Mouse (Mus musculus) hindbrain, postnatal 0 days (tissue): ENCODE measurements around the gene Gm5426. TPM values are rescaled to one million over a fixed set of nuclear protein-coding genes. Genes with fewer than 3 reads are reported as not detected.

Source experiments
- ATAC-seq: fragments of 200-750 bp; cut with Nextera tagmentation; 2 replicates; pipeline ENCODE4 v1.8.0; 2017; ENCODE audit warnings: mild to moderate bottlenecking, moderate TSS enrichment, moderate library complexity
- DNase-seq: peaks from one replicate; pipeline ENCODE4 v3.0.0-alpha.2; 2015; ENCODE audit warnings: low spot score
- H3K27ac ChIP-seq: fragments of 300-500 bp; sonication (generic); 2 replicates; pipeline ENCODE4 v1.5.1; 2014; ENCODE audit warnings: mild to moderate bottlenecking
- H3K27me3 ChIP-seq: fragments of 300-500 bp; sonication (generic); 2 replicates; pipeline ENCODE4 v1.6.1; 2014; ENCODE audit warnings: low read length, mixed read lengths; ENCODE audit not compliant: insufficient read depth
- H3K36me3 ChIP-seq: fragments of 300-500 bp; sonication (generic); 2 replicates; pipeline ENCODE4 v1.6.1; 2014; ENCODE audit warnings: low read length, mixed read lengths; ENCODE audit not compliant: insufficient read depth
- H3K4me1 ChIP-seq: fragments of 300-500 bp; sonication (generic); 2 replicates; pipeline ENCODE4 v1.6.1; 2014; ENCODE audit warnings: antibody characterized with exemption, low read length, mixed read lengths; ENCODE audit not compliant: insufficient read depth
- H3K4me2 ChIP-seq: fragments of 300-500 bp; sonication (generic); 2 replicates; pipeline ENCODE4 v1.6.1; 2014; ENCODE audit warnings: low read depth, mild to moderate bottlenecking, low read length, moderate library complexity, mixed read lengths
- H3K4me3 ChIP-seq: fragments of 300-500 bp; sonication (generic); 2 replicates; pipeline ENCODE4 v1.5.1; 2014; ENCODE audit warnings: low read length
- H3K9ac ChIP-seq: fragments of 300-500 bp; sonication (generic); replicated peaks from 2 replicates; pipeline ENCODE4 v1.6.1; 2014; ENCODE audit warnings: mild to moderate bottlenecking, low read length, moderate library complexity, mixed read lengths
- H3K9me3 ChIP-seq: fragments of 300-500 bp; sonication (generic); 2 replicates; pipeline ENCODE4 v1.6.1; 2016; ENCODE audit warnings: low read length, mixed read lengths
- CTCF ChIP-seq: IDR thresholded peaks from 2 replicates; pipeline ENCODE4 v1.5.1; 2016; ENCODE audit warnings: antibody characterized with exemption, control low read depth, low read depth
- WGBS: fragments of 180-500 bp; shearing (Covaris S2); extraction: QIAGEN DNeasy Blood & Tissue Kit; methylation state at CpG from one replicate; pipeline ENCODE4 v1.1.7; 2014; 5-methylcytosine and 5-hydroxymethylcytosine counted together
- polyA plus RNA-seq: library from polyadenylated mRNA; unstranded; fragments of >200 nt; fragmentation: Nextera tagmentation; extraction: Ambion mirVana; gene quantifications from 2 replicates; pipeline ENCODE4 v1.2.1, GENCODE M21; 2015
- total RNA-seq: library from RNA; depleted of rRNA; stranded (reverse); fragments of >200 nt; gene quantifications from 2 replicates; pipeline ENCODE4 v1.2.3, GENCODE M21; 2014

Gene Gm5426
- total and polyA plus RNA-seq, 2 experiments from 2014 or later = not detected

- DNase-seq = no peak
- no peak overlapping the region for H3K9ac ChIP-seq
- 0 out of 2 replicates have a peak, but pooled peaks cover 2% of the 10 kb centered on the region for H3K9me3 ChIP-seq
- no peaks in the 10 kb centered on the region for H3K36me3 ChIP-seq
- TF ChIP-seq CTCF = no peak
- no peak overlapping the region for H3K4me2 ChIP-seq
- no peak for ATAC-seq
- H3K4me3 ChIP-seq = no peak overlapping the region
- no peaks in the 10 kb centered on the region for H3K4me1 ChIP-seq
- H3K27ac ChIP-seq = no peak overlapping the region
- no peaks in the 10 kb centered on the region for H3K27me3 ChIP-seq
- 84% methylated on average over 7 of the region's 7 CpGs for WGBS
Measured at GRCm38 (mm10) chr10:96162975-96163706, 26.7 kb downstream of the Gm5426 start.

DNA sequence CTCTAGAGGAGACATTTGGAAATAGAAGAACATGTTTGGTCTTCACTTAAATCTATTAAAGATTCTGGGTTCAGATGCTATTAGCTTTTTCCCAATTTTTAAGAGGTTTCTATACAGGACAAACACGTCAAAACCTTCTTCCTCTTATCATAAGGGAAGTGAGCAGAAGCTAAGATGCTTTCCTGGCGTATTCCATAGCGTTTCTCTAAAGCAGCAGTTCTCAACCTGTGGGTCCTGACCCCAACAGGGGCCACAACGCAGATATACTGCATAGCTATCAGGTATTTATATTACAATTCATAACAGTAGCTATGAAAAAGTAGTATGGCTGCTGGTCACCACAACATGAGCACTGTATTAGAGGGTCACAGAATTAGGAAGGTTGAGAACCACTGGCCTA lies 27.4 kb downstream of the Gm5426 start:
- H3K9me3 ChIP-seq = 0 out of 2 replicates have a peak, but pooled peaks cover 2% of the 10 kb centered on the region
- ATAC-seq (no peak), DNase-seq (no peak)
- TF ChIP-seq CTCF = no peak
- H3K9ac ChIP-seq = no peak overlapping the region
- H3K4me1 ChIP-seq = no peaks in the 10 kb centered on the region
- no peak overlapping the region for H3K4me3 ChIP-seq
- WGBS = 93% methylated on average over 4 of the region's 4 CpGs
- H3K27me3 ChIP-seq = no peaks in the 10 kb centered on the region
- no peak overlapping the region for H3K27ac ChIP-seq
- no peaks in the 10 kb centered on the region for H3K36me3 ChIP-seq
- H3K4me2 ChIP-seq = no peak overlapping the region

GRCm38 (mm10) chr10:96165260-96165659 lies 28.9 kb downstream of the Gm5426 start:
- Histone ChIP-seq H3K27ac (no peak overlapping the region), H3K4me3 (no peak overlapping the region), H3K9me3 (0 out of 2 replicates have a peak, but pooled peaks cover 2% of the 10 kb centered on the region), H3K9ac (no peak overlapping the region), H3K27me3 (no peaks in the 10 kb centered on the region), H3K36me3 (no peaks in the 10 kb centered on the region), H3K4me1 (no peaks in the 10 kb centered on the region), H3K4me2 (no peak overlapping the region)
- 86% methylated on average over 4 of the region's 4 CpGs for WGBS
- DNase-seq = no peak
- TF ChIP-seq CTCF = no peak
- no peak for ATAC-seq

DNA sequence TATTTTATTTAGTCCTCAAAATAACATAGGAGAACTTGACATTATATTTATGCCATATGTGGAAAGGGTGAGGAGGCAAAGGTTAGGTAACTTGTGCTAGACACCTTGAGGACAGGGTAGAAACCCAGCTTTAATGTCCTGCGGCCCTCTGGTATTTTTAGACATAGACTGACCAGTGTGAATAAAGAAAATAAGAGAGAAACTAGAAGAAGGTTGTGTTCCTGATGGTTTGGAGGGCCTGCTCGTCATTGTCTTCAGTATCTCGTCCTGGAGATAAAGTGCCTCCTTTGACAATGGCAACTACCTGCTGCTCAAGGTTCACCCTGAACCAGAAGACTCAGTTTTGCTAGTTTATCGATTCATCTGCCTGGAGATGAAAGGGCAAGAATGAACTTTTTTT lies 32.6 kb downstream of the Gm5426 start:
- Histone ChIP-seq H3K9me3 (no peaks in the 10 kb centered on the region), H3K36me3 (no peaks in the 10 kb centered on the region), H3K4me3 (no peak overlapping the region), H3K9ac (no peak overlapping the region), H3K4me1 (no peaks in the 10 kb centered on the region), H3K27me3 (no peaks in the 10 kb centered on the region), H3K27ac (no peak overlapping the region), H3K4me2 (no peak overlapping the region)
- DNase-seq (no peak), ATAC-seq (no peak)
- TF ChIP-seq CTCF = no peak
- 88% methylated on average over 4 of the region's 4 CpGs for WGBS

DNA sequence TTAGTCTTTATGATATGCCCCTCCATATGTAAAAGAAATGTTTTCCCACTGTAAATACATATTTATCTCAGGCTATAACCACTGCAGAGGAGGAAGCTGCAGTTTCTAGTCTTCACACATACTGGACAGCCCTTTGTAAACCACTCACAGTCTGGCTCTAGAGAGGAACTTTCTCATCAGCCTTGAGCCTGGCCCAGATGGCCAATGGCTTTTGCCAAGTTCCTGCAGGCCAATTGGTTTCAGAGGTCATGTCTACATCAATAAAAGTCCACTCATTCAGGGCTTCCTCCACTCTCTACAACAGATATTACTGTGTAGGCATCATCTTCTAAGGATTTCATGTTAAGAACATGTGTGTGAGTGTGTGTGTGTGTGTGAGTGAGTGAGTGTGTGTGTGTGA lies 35.1 kb downstream of the Gm5426 start:
- Histone ChIP-seq H3K27me3 (no peaks in the 10 kb centered on the region), H3K4me3 (no peak overlapping the region), H3K9me3 (no peaks in the 10 kb centered on the region), H3K4me2 (no peak overlapping the region), H3K36me3 (no peaks in the 10 kb centered on the region), H3K9ac (no peak overlapping the region), H3K4me1 (no peaks in the 10 kb centered on the region), H3K27ac (no peak overlapping the region)
- ATAC-seq = no peak
- DNase-seq = no peak
- TF ChIP-seq CTCF = no peak

GRCm38 (mm10) chr10:96172964-96173363 lies 36.6 kb downstream of the Gm5426 start:
- Histone ChIP-seq H3K4me2 (no peak overlapping the region), H3K27me3 (no peaks in the 10 kb centered on the region), H3K27ac (no peak overlapping the region), H3K9me3 (no peaks in the 10 kb centered on the region), H3K9ac (no peak overlapping the region), H3K4me1 (no peaks in the 10 kb centered on the region), H3K36me3 (no peaks in the 10 kb centered on the region), H3K4me3 (no peak overlapping the region)
- ATAC-seq (no peak), DNase-seq (no peak)
- WGBS = 56% methylated on average over 4 of the region's 4 CpGs
- no peak for TF ChIP-seq CTCF

- DNase-seq = no peak
- Histone ChIP-seq H3K27ac (no peak overlapping the region), H3K4me3 (no peak overlapping the region), H3K4me2 (no peak overlapping the region), H3K27me3 (no peaks in the 10 kb centered on the region), H3K36me3 (no peaks in the 10 kb centered on the region), H3K9me3 (no peaks in the 10 kb centered on the region), H3K9ac (no peak overlapping the region), H3K4me1 (no peaks in the 10 kb centered on the region)
- WGBS = 84% methylated on average over 10 of the region's 10 CpGs
- no peak for TF ChIP-seq CTCF
- no peak for ATAC-seq
Measured at GRCm38 (mm10) chr10:96173771-96174170, 37.4 kb downstream of the Gm5426 start.
